Mouse (Mus musculus): ENCODE measurements around the gene Art3. TPM values are rescaled to one million over a fixed set of nuclear protein-coding genes. Genes with fewer than 3 reads are reported as not detected.

Gene Art3
- polyA plus RNA-seq (2012; rRNA removed), result 97.5 and 121 TPM in 2 replicates

GRCm38 (mm10) chr5:92331635-92332338, at the start of gene Art3:
Gene Art3, plus strand, starts transcription at chr5:92331827.
- DNase-seq (ENCODE audit: low read depth), result no peak

GRCm38 (mm10) chr5:92282571-92282970, 49.1 kb upstream of the Art3 start:
- no peak for DNase-seq (ENCODE audit: low read depth)

GRCm38 (mm10) chr5:92283107-92283506, 48.5 kb upstream of the Art3 start:
- no peak for DNase-seq (ENCODE audit: low read depth)

- no peak for DNase-seq (ENCODE audit: low read depth)
Measured at GRCm38 (mm10) chr5:92287840-92288239, 43.8 kb upstream of the Art3 start.

GRCm38 (mm10) chr5:92291652-92292414, 39.8 kb upstream of the Art3 start:
- no peak for DNase-seq (ENCODE audit: low read depth)

- no peak for DNase-seq (ENCODE audit: low read depth)
Measured at GRCm38 (mm10) chr5:92294525-92294924, 37.1 kb upstream of the Art3 start.

GRCm38 (mm10) chr5:92302149-92302840, 29.3 kb upstream of the Art3 start:
- no peak for DNase-seq (ENCODE audit: low read depth)

GRCm38 (mm10) chr5:92304291-92304690, 27.3 kb upstream of the Art3 start:
- no peak for DNase-seq (ENCODE audit: low read depth)

- DNase-seq (ENCODE audit: low read depth), result no peak
Measured at GRCm38 (mm10) chr5:92309681-92310511, 21.7 kb upstream of the Art3 start, which contains the start of gene Sdad1. Gene Sdad1, minus strand, starts transcription at chr5:92310479.

GRCm38 (mm10) chr5:92312046-92312715, 19.4 kb upstream of the Art3 start:
- DNase-seq (ENCODE audit: low read depth), result no peak

GRCm38 (mm10) chr5:92313776-92314175, 17.9 kb upstream of the Art3 start:
- DNase-seq (ENCODE audit: low read depth), result no peak

- DNase-seq (ENCODE audit: low read depth), result no peak
Measured at GRCm38 (mm10) chr5:92318119-92318518, 13.5 kb upstream of the Art3 start.

GRCm38 (mm10) chr5:92318596-92318995, 13.0 kb upstream of the Art3 start:
- no peak for DNase-seq (ENCODE audit: low read depth)

- DNase-seq (ENCODE audit: low read depth), result peak; percentile 98
Measured at GRCm38 (mm10) chr5:92321631-92322400, 9.8 kb upstream of the Art3 start.

- no peak for DNase-seq (ENCODE audit: low read depth)
Measured at GRCm38 (mm10) chr5:92322612-92323011, 9.0 kb upstream of the Art3 start.

GRCm38 (mm10) chr5:92323264-92323663, 8.4 kb upstream of the Art3 start:
- DNase-seq (ENCODE audit: low read depth), result peak; percentile 89

- DNase-seq (ENCODE audit: low read depth), result no peak
Measured at GRCm38 (mm10) chr5:92327367-92327766, 4.3 kb upstream of the Art3 start.

- DNase-seq (ENCODE audit: low read depth), result no peak
Measured at GRCm38 (mm10) chr5:92327929-92328328, 3.7 kb upstream of the Art3 start, which contains the start of gene Cxcl9. Gene Cxcl9, minus strand, starts transcription at chr5:92328079.

- no peak for DNase-seq (ENCODE audit: low read depth)
Measured at GRCm38 (mm10) chr5:92331122-92331521, 505 bp upstream of the Art3 start.

- peak; percentile 49 for DNase-seq (ENCODE audit: low read depth)
Measured at GRCm38 (mm10) chr5:92332359-92332840, 773 bp downstream of the Art3 start.

Data from gonadal fat pad, adult 2 months (tissue).